Mouse (Mus musculus) embryonic facial prominence, embryonic 12.5 days (tissue): ENCODE data around the gene Cyp2d9. TPM values are rescaled to one million over a fixed set of nuclear protein-coding genes. Genes with fewer than 3 reads are reported as not detected.
"Not testable (repeated sequence)": the region's sequence is repeated elsewhere in the genome, so short reads cannot be mapped to it uniquely, and the experiment has no call there.

Experiments
- ATAC-seq: fragments of 200-750 bp; cut with Nextera tagmentation; 2 replicates; pipeline ENCODE4 v1.8.0; 2017; ENCODE audit not compliant: insufficient number of reproducible peaks, insufficient read depth, low FRiP score, low TSS enrichment
- H3K27ac ChIP-seq: fragments of 300-500 bp; sonication (generic); 2 replicates; pipeline ENCODE4 v1.5.1; 2016; ENCODE audit warnings: mild to moderate bottlenecking
- H3K27me3 ChIP-seq: fragments of 300-500 bp; sonication (generic); 2 replicates; pipeline ENCODE4 v1.6.1; 2016; ENCODE audit warnings: mild to moderate bottlenecking, moderate library complexity
- H3K36me3 ChIP-seq: fragments of 300-500 bp; sonication (generic); 2 replicates; pipeline ENCODE4 v1.6.1; 2016; ENCODE audit warnings: mild to moderate bottlenecking
- H3K4me1 ChIP-seq: fragments of 300-500 bp; sonication (generic); 2 replicates; pipeline ENCODE4 v1.6.1; 2016
- H3K4me2 ChIP-seq: fragments of 300-500 bp; sonication (generic); replicated peaks from 2 replicates; pipeline ENCODE4 v1.6.1; 2016; ENCODE audit warnings: mild to moderate bottlenecking, moderate library complexity
- H3K4me3 ChIP-seq: fragments of 300-500 bp; sonication (generic); 2 replicates; pipeline ENCODE4 v1.5.1; 2016; ENCODE audit warnings: mild to moderate bottlenecking
- H3K9ac ChIP-seq: fragments of 300-500 bp; sonication (generic); 2 replicates; pipeline ENCODE4 v1.6.1; 2016; ENCODE audit warnings: mild to moderate bottlenecking, moderate library complexity
- H3K9me3 ChIP-seq: fragments of 300-500 bp; sonication (generic); 2 replicates; pipeline ENCODE4 v1.6.1; 2016; ENCODE audit warnings: mild to moderate bottlenecking, moderate library complexity
- WGBS: fragments of 180-500 bp; shearing (Covaris S2); methylation state at CpG from one replicate; pipeline ENCODE4 v1.1.7; 2016; 5-methylcytosine and 5-hydroxymethylcytosine counted together
- polyA plus RNA-seq: library from polyadenylated mRNA; unstranded; fragments of >200 nt; fragmentation: Nextera tagmentation; extraction: Ambion mirVana; gene quantifications from 2 replicates; pipeline ENCODE4 v1.2.1, GENCODE M21; 2016

The Cyp2d9 gene
- not detected in 2 replicates for polyA plus RNA-seq

- H3K27me3 ChIP-seq = no peaks in the 10 kb centered on the region
- H3K36me3 ChIP-seq = no peaks in the 10 kb centered on the region
- no peak for ATAC-seq
- H3K9me3 ChIP-seq = 0 out of 2 replicates have a peak, but pooled peaks cover 5% of the 10 kb centered on the region
- H3K4me1 ChIP-seq = no peaks in the 10 kb centered on the region
- H3K27ac ChIP-seq = no peak within 1 kb of the TSS
- H3K9ac ChIP-seq = no peak within 1 kb of the TSS
- H3K4me2 ChIP-seq = no peak within 1 kb of the TSS
- no peak within 1 kb of the TSS for H3K4me3 ChIP-seq
Measured at GRCm38 (mm10) chr15:82433137-82433536, at the start of gene Cyp2d9. Gene Cyp2d9, plus strand, starts transcription at chr15:82433437.

GRCm38 (mm10) chr15:82385729-82386128 lies 47.5 kb upstream of the Cyp2d9 start:
- H3K9me3 ChIP-seq = no peaks in the 10 kb centered on the region
- H3K4me2 ChIP-seq = no peak overlapping the region
- no peak overlapping the region for H3K27ac ChIP-seq
- peaks cover 3% of the 10 kb centered on the region; the same call in 1 of the 2 replicates for H3K4me1 ChIP-seq
- H3K4me3 ChIP-seq = no peak overlapping the region
- no peak for ATAC-seq
- no peaks in the 10 kb centered on the region for H3K27me3 ChIP-seq
- no peak overlapping the region for H3K9ac ChIP-seq
- 93% methylated on average over 2 of the region's 2 CpGs for WGBS
- no peaks in the 10 kb centered on the region for H3K36me3 ChIP-seq

DNA sequence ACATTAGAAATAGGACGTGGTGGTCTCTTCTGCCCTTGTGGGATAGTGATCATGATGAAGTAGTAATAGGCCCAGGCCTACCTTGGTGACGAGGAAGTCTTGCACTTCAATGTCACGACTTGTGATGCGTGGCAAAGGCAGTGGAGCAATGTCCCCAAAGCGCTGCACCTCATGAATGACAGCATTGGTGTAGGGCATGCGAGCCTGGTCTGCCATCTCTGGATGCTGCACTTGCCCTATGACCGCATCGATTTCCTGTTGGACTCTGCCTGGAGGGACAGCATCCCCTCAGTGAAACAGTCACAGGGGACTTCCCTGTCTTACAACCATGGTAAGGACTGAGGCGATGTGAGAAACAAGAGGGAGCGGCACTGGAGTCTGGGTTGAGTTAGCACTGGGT lies 43.3 kb upstream of the Cyp2d9 start:
- H3K4me1 ChIP-seq, H3K9ac ChIP-seq, H3K4me3 ChIP-seq, H3K36me3 ChIP-seq, H3K27ac ChIP-seq, H3K4me2 ChIP-seq, H3K9me3 ChIP-seq, H3K27me3 ChIP-seq, ATAC-seq: not testable (repeated sequence)
- 88% methylated on average over 10 of the region's 10 CpGs for WGBS

DNA sequence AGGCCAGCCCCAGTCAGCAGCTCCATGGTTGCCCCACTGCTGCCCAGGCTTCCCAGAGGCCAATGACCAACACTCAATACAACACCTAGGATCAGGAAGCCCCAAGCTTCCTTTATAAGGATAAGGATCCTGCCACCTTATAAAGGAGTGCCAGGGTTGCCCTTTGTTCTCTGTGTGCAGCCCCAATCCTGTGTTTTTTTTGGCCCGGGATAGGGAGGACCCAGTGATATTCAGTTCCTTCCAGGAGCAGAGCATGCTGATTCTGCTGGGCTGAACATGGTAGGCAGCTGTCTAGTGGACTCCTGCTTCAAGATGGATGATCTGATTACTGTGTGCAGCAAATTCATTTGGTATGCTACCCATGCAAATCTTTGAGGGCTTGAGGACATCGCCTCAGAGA lies 39.3 kb upstream of the Cyp2d9 start, which contains the start of gene Cyp2d11:
Gene Cyp2d11 (minus strand): TSS at position 101 of the 400 bp plus-strand sequence.
- H3K4me1 ChIP-seq, H3K36me3 ChIP-seq, H3K27me3 ChIP-seq, H3K4me2 ChIP-seq, H3K9ac ChIP-seq, H3K27ac ChIP-seq, ATAC-seq, H3K4me3 ChIP-seq, H3K9me3 ChIP-seq: not testable (repeated sequence)
- WGBS = 82% methylated on average over 2 of the region's 2 CpGs

DNA sequence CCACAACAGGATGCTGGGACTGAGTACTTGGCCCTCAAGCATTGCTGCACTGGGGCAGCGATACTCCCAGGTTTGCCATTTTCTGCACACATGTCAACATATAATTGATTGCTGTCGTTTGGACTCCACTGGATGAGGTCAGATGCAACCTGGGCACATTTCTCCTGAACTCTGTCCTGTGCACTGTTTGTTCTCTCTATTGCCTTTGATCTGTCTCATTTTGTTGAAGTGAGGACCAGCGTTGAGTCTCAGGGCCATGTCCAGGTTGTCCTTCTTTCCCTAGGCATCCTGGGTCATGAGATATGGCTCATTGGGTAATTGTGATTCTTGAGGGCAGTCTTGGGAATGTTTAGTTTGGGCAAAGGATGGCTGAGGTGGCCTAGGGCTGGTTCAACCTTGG lies 37.3 kb upstream of the Cyp2d9 start:
- H3K9ac ChIP-seq, H3K9me3 ChIP-seq, H3K27ac ChIP-seq, H3K4me3 ChIP-seq, H3K4me1 ChIP-seq, H3K4me2 ChIP-seq, H3K36me3 ChIP-seq, ATAC-seq, H3K27me3 ChIP-seq: not testable (repeated sequence)
- 78% methylated on average over 3 of the region's 3 CpGs for WGBS

- Histone ChIP-seq H3K9ac (no peak overlapping the region), H3K27me3 (no peaks in the 10 kb centered on the region), H3K27ac (no peak overlapping the region), H3K4me1 (no peaks in the 10 kb centered on the region), H3K9me3 (no peaks in the 10 kb centered on the region), H3K4me3 (no peak overlapping the region), H3K4me2 (no peak overlapping the region), H3K36me3 (no peaks in the 10 kb centered on the region)
- WGBS = 45% methylated on average over 2 of the region's 2 CpGs
- no peak for ATAC-seq
Measured at GRCm38 (mm10) chr15:82401516-82401915, 31.7 kb upstream of the Cyp2d9 start.

- no peak for ATAC-seq
Measured at GRCm38 (mm10) chr15:82402106-82402505, 31.1 kb upstream of the Cyp2d9 start.

DNA sequence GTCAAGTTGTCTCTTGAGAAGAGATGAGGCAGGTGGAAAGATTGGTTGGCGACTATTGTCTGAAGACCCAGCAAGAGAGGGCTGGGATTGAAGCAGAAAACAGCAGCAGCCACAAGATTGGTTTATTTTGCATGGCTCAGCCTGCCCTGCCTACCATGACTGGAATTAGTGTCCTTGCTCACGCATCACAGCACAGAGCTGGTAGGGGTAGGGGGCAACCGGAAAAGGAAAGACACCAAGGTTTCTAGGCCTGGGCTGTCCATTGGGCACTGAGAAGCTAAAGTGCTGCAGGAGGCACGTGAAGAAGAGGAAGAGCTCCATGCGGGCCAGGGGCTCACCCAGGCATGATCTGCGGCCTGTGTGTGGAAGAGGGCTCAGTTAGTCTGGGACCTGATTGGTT lies 30.5 kb upstream of the Cyp2d9 start:
- Histone ChIP-seq H3K27me3 (no peaks in the 10 kb centered on the region), H3K9ac (no peak overlapping the region), H3K36me3 (no peaks in the 10 kb centered on the region), H3K4me1 (no peaks in the 10 kb centered on the region), H3K4me2 (no peak overlapping the region), H3K9me3 (no peaks in the 10 kb centered on the region), H3K27ac (no peak overlapping the region), H3K4me3 (no peak overlapping the region)
- no peak for ATAC-seq
- WGBS = 86% methylated on average over 6 of the region's 6 CpGs

More at GRCm38 (mm10) chr15:82402106-82402505, 31.1 kb upstream of the Cyp2d9 start:
- Histone ChIP-seq H3K36me3 (no peaks in the 10 kb centered on the region), H3K27ac (no peak overlapping the region), H3K9ac (no peak overlapping the region), H3K4me2 (no peak overlapping the region), H3K4me1 (no peaks in the 10 kb centered on the region), H3K4me3 (no peak overlapping the region), H3K27me3 (no peaks in the 10 kb centered on the region), H3K9me3 (no peaks in the 10 kb centered on the region)

GRCm38 (mm10) chr15:82403606-82404005 lies 29.6 kb upstream of the Cyp2d9 start:
- ATAC-seq = no peak
- 91% methylated on average over 9 of the region's 9 CpGs for WGBS
- Histone ChIP-seq H3K27ac (no peak overlapping the region), H3K4me3 (no peak overlapping the region), H3K9ac (no peak overlapping the region), H3K9me3 (no peaks in the 10 kb centered on the region), H3K27me3 (no peaks in the 10 kb centered on the region), H3K4me2 (no peak overlapping the region), H3K4me1 (no peaks in the 10 kb centered on the region), H3K36me3 (no peaks in the 10 kb centered on the region)

DNA sequence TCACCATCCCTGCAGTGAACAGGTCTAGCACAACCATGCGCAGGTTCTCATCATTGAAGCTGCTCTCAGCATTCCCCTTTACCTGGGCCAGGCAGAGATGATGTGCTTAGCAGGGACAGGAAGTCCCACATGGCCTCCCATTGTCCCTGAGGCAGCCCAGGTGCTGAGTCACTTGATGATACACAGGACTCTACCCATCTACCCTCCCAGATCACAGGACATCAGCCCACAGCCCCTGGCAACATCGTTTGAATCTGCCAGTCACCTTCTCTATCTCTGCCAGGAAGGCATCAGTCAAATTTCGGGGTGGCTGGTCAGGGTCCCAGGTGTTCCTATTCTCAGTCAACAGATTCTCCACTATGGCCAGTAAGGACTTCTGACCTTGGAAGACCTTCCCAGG lies 29.1 kb upstream of the Cyp2d9 start:
- no peak for ATAC-seq
- Histone ChIP-seq H3K9ac (no peak overlapping the region), H3K4me2 (no peak overlapping the region), H3K27ac (no peak overlapping the region), H3K27me3 (no peaks in the 10 kb centered on the region), H3K9me3 (no peaks in the 10 kb centered on the region), H3K4me1 (no peaks in the 10 kb centered on the region), H3K4me3 (no peak overlapping the region), H3K36me3 (no peaks in the 10 kb centered on the region)
- WGBS = 81% methylated on average over 3 of the region's 3 CpGs

DNA sequence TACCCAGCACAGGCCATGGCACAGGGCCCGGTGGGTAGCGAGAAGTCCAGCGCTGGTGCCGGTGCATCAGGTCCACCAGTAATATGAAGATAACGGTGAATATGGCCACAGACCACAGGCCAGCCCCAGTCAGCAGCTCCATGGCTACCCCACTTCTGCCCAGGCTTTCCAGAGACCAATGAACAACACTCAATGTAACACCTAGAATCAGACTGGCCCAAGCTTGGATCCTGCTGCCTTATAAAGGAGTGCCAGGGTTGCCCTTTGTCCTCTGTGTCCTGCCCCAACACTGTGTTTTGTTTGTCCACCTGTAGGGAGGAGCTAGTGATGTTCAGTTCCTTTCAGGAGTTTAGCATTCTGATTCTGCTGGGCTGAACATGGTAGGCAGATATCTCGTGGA lies 26.3 kb upstream of the Cyp2d9 start, which contains the start of gene Cyp2d10:
Gene Cyp2d10 (minus strand): TSS at position 215 of the 400 bp plus-strand sequence.
- Histone ChIP-seq H3K4me1 (no peaks in the 10 kb centered on the region), H3K4me3 (no peak within 1 kb of the TSS), H3K27ac (no peak within 1 kb of the TSS), H3K9ac (no peak within 1 kb of the TSS), H3K4me2 (no peak within 1 kb of the TSS), H3K27me3 (no peaks in the 10 kb centered on the region), H3K9me3 (no peaks in the 10 kb centered on the region), H3K36me3 (no peaks in the 10 kb centered on the region)
- WGBS = 93% methylated on average over 6 of the region's 6 CpGs
- ATAC-seq = no peak

GRCm38 (mm10) chr15:82407536-82407935 lies 25.7 kb upstream of the Cyp2d9 start:
- no peaks in the 10 kb centered on the region for H3K27me3 ChIP-seq
- ATAC-seq = no peak
- no peaks in the 10 kb centered on the region for H3K4me1 ChIP-seq
- H3K4me3 ChIP-seq = no peak overlapping the region
- no peaks in the 10 kb centered on the region for H3K9me3 ChIP-seq
- H3K4me2 ChIP-seq = no peak overlapping the region
- no peaks in the 10 kb centered on the region for H3K36me3 ChIP-seq
- no peak overlapping the region for H3K9ac ChIP-seq
- H3K27ac ChIP-seq = no peak overlapping the region
- WGBS = 80% methylated on average over 4 of the region's 4 CpGs
